Mouse (Mus musculus): ENCODE measurements around the gene Olfr750. TPM values are rescaled to one million over a fixed set of nuclear protein-coding genes. Genes with fewer than 3 reads are reported as not detected.

Olfr750 gene
- total RNA-seq, 1 experiment = not detected

- in situ Hi-C loops (cut with MboI; ENCODE audit: low sequenced_read_pairs in 2 of 2, unreplicated experiment in 2 of 2) = loop anchor here in 1 of 2 experiments (25.0 kb wide), 1 partner anchor 215 kb away; no protein-coding TSS in a partner anchor
- no peak overlapping the region for H3K4me3 ChIP-seq (ENCODE audit: insufficient read depth in 1 of 2, low read depth in 1 of 2, low read length in 2 of 2, poor library complexity in 1 of 2, severe bottlenecking in 1 of 2)
- H3K9me3 ChIP-seq (ENCODE audit: control insufficient read depth, insufficient read depth, low read depth, low read length) = no peaks in the 10 kb centered on the region
- H3K4me1 ChIP-seq (ENCODE audit: control insufficient read depth in 2 of 2, insufficient read depth in 2 of 2, low read length in 2 of 2, poor library complexity in 1 of 2) = peaks cover 2 to 5% of the 10 kb centered on the region in 2 experiments; a peak in 1 of 4 replicates
- H3K27ac ChIP-seq (ENCODE audit: insufficient read depth, low read depth, low read length, poor library complexity, severe bottlenecking) = no peak overlapping the region
- no peak overlapping the region for H3K9ac ChIP-seq (ENCODE audit: insufficient read depth, low read depth, low read length, poor library complexity, severe bottlenecking)
- no peak for TF ChIP-seq CHD2 (IDR thresholded peaks at IDR 0.05; ENCODE audit: low read depth, low read length)
- TF ChIP-seq MAFK (IDR thresholded peaks at IDR 0.05; ENCODE audit: insufficient read depth, low read depth, low read length) = no peak
- no peak for TF ChIP-seq ZC3H11A (IDR thresholded peaks at IDR 0.05; ENCODE audit: borderline replicate concordance, low read depth, low read length)
- no peak for TF ChIP-seq ZNF384 (IDR thresholded peaks at IDR 0.05; ENCODE audit: low read depth, low read length)
- TF ChIP-seq HCFC1 (IDR thresholded peaks at IDR 0.05; ENCODE audit: borderline replicate concordance, insufficient read depth, low read length) = no peak
- no peak for DNase-seq (ENCODE audit: low read depth, low spot score)
- no peaks in the 10 kb centered on the region for H3K36me3 ChIP-seq (ENCODE audit: control insufficient read depth, insufficient read depth, low read length, poor library complexity, severe bottlenecking)
Observed at GRCm38 (mm10) chr14:51051941-51052340, 22.3 kb downstream of the Olfr750 start.

DNA sequence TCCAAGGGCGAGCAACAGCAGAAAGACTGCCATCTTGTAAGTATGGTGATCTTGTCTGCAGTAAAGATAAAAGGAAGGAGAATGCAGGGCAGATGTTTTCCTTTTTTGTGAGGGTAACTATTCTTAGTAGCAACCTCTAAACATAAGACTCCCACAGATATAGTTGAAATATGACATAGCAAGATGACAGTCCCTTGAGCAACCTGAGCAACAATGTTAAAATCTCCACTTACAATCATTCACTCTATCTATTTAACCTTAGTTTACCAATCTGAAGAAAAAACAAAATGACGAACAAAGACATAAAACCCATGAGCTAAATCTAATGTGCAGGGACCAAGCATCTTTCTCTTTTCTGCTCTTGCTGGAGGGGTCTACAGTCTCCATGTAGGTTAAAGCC, 24.2 kb downstream of the Olfr750 start, which contains the start of gene Rnase11:
TSS of gene Rnase11 (minus strand) at position 101 of the 400 bp plus-strand sequence.
- no peaks in the 10 kb centered on the region for H3K36me3 ChIP-seq (ENCODE audit: control insufficient read depth, insufficient read depth, low read length, poor library complexity, severe bottlenecking)
- peaks cover 0 to 5% of the 10 kb centered on the region in 2 experiments; a peak in 1 of 4 replicates for H3K4me1 ChIP-seq (ENCODE audit: control insufficient read depth in 2 of 2, insufficient read depth in 2 of 2, low read length in 2 of 2, poor library complexity in 1 of 2)
- DNase-seq (ENCODE audit: low read depth, low spot score) = no peak
- H3K9ac ChIP-seq (ENCODE audit: insufficient read depth, low read depth, low read length, poor library complexity, severe bottlenecking) = no peak within 1 kb of the TSS
- no peaks in the 10 kb centered on the region for H3K9me3 ChIP-seq (ENCODE audit: control insufficient read depth, insufficient read depth, low read depth, low read length)
- no peak within 1 kb of the TSS for H3K27ac ChIP-seq (ENCODE audit: insufficient read depth, low read depth, low read length, poor library complexity, severe bottlenecking)
- H3K4me3 ChIP-seq (ENCODE audit: insufficient read depth in 1 of 2, low read depth in 1 of 2, low read length in 2 of 2, poor library complexity in 1 of 2, severe bottlenecking in 1 of 2) = no peak within 1 kb of the TSS
- TF ChIP-seq ZC3H11A (IDR thresholded peaks at IDR 0.05; ENCODE audit: borderline replicate concordance, low read depth, low read length) = no peak
- TF ChIP-seq CHD2 (IDR thresholded peaks at IDR 0.05; ENCODE audit: low read depth, low read length) = no peak
- TF ChIP-seq HCFC1 (IDR thresholded peaks at IDR 0.05; ENCODE audit: borderline replicate concordance, insufficient read depth, low read length) = no peak
- TF ChIP-seq MAFK (IDR thresholded peaks at IDR 0.05; ENCODE audit: insufficient read depth, low read depth, low read length) = no peak
- TF ChIP-seq ZNF384 (IDR thresholded peaks at IDR 0.05; ENCODE audit: low read depth, low read length) = no peak
- in situ Hi-C loops (cut with MboI; ENCODE audit: low sequenced_read_pairs in 2 of 2, unreplicated experiment in 2 of 2) = loop anchor here in 1 of 2 experiments (25.0 kb wide), 1 partner anchor 213 kb away; no protein-coding TSS in a partner anchor

DNA sequence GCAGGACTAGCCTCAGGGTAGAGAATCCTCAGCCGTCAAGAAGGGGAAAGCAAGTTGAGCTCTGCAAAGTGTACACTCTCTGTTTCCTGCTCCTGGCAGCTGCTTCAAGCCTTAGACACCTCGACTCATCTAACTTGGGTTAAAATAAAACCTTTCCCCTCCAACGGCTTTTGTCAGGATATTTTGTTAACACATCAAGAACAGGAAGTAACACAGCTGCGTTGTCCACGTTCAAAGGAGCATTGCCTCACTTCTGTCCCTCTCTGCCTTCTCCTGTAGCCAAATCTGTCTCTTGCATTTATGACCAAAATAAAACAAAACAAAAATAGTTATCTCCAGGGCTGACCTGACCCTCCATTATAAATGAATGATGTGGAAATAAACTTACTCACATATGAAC, 26.4 kb downstream of the Olfr750 start:
- Histone ChIP-seq H3K9ac (ENCODE audit: insufficient read depth, low read depth, low read length, poor library complexity, severe bottlenecking) (no peak overlapping the region), H3K9me3 (ENCODE audit: control insufficient read depth, insufficient read depth, low read depth, low read length) (no peaks in the 10 kb centered on the region), H3K4me3 (ENCODE audit: insufficient read depth in 1 of 2, low read depth in 1 of 2, low read length in 2 of 2, poor library complexity in 1 of 2, severe bottlenecking in 1 of 2) (no peak overlapping the region), H3K36me3 (ENCODE audit: control insufficient read depth, insufficient read depth, low read length, poor library complexity, severe bottlenecking) (no peaks in the 10 kb centered on the region), H3K27ac (ENCODE audit: insufficient read depth, low read depth, low read length, poor library complexity, severe bottlenecking) (no peak overlapping the region), H3K4me1 (ENCODE audit: control insufficient read depth in 2 of 2, insufficient read depth in 2 of 2, low read length in 2 of 2, poor library complexity in 1 of 2) (no peaks in the 10 kb centered on the region)
- TF ChIP-seq CHD2 (IDR thresholded peaks at IDR 0.05; ENCODE audit: low read depth, low read length) (no peak), HCFC1 (IDR thresholded peaks at IDR 0.05; ENCODE audit: borderline replicate concordance, insufficient read depth, low read length) (no peak), ZNF384 (IDR thresholded peaks at IDR 0.05; ENCODE audit: low read depth, low read length) (no peak), ZC3H11A (IDR thresholded peaks at IDR 0.05; ENCODE audit: borderline replicate concordance, low read depth, low read length) (no peak), MAFK (IDR thresholded peaks at IDR 0.05; ENCODE audit: insufficient read depth, low read depth, low read length) (no peak)
- DNase-seq (ENCODE audit: low read depth, low spot score) = no peak
- in situ Hi-C loops (cut with MboI; ENCODE audit: low sequenced_read_pairs in 2 of 2, unreplicated experiment in 2 of 2) = no loop called here

GRCm38 (mm10) chr14:51041769-51042168, 32.5 kb downstream of the Olfr750 start, which contains the start of gene Rnase9:
Gene Rnase9, minus strand, starts transcription at chr14:51041869.
- in situ Hi-C loops (cut with MboI; ENCODE audit: low sequenced_read_pairs in 2 of 2, unreplicated experiment in 2 of 2) = no loop called here
- Histone ChIP-seq H3K36me3 (ENCODE audit: control insufficient read depth, insufficient read depth, low read length, poor library complexity, severe bottlenecking) (no peaks in the 10 kb centered on the region), H3K4me3 (ENCODE audit: insufficient read depth in 1 of 2, low read depth in 1 of 2, low read length in 2 of 2, poor library complexity in 1 of 2, severe bottlenecking in 1 of 2) (no peak within 1 kb of the TSS), H3K27ac (ENCODE audit: insufficient read depth, low read depth, low read length, poor library complexity, severe bottlenecking) (no peak within 1 kb of the TSS), H3K4me1 (ENCODE audit: control insufficient read depth in 2 of 2, insufficient read depth in 2 of 2, low read length in 2 of 2, poor library complexity in 1 of 2) (0 out of 4 replicates have a peak, but pooled peaks cover 3 to 4% of the 10 kb centered on the region in 2 experiments), H3K9ac (ENCODE audit: insufficient read depth, low read depth, low read length, poor library complexity, severe bottlenecking) (no peak within 1 kb of the TSS), H3K9me3 (ENCODE audit: control insufficient read depth, insufficient read depth, low read depth, low read length) (no peaks in the 10 kb centered on the region)
- no peak for TF ChIP-seq MAFK (IDR thresholded peaks at IDR 0.05; ENCODE audit: insufficient read depth, low read depth, low read length)
- no peak for DNase-seq (ENCODE audit: low read depth, low spot score)

DNA sequence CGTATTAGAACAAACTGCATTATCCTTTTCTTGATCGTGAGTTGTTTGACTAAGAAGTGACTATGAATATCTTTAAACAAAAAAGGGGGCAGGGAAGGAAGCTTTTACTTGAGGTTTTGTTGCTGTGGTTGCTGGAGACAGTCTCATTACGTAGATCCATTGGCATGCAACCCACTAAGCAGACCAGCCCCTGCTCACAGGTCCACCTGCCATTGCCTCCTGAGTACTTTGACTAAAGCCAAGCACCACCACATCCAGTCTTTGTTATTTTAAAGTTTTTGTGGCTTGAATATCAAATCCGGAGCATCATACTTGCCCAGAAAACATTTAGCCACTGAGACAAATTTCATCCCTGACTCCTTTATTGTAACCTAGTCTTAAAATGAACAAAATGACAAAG, 38.0 kb downstream of the Olfr750 start:
- no peak for DNase-seq (ENCODE audit: low read depth, low spot score)
- TF ChIP-seq MAFK (IDR thresholded peaks at IDR 0.05; ENCODE audit: insufficient read depth, low read depth, low read length) = no peak
- TF ChIP-seq ZC3H11A (IDR thresholded peaks at IDR 0.05; ENCODE audit: borderline replicate concordance, low read depth, low read length) = no peak
- no peak for TF ChIP-seq CHD2 (IDR thresholded peaks at IDR 0.05; ENCODE audit: low read depth, low read length)
- no peak for TF ChIP-seq ZNF384 (IDR thresholded peaks at IDR 0.05; ENCODE audit: low read depth, low read length)
- TF ChIP-seq HCFC1 (IDR thresholded peaks at IDR 0.05; ENCODE audit: borderline replicate concordance, insufficient read depth, low read length) = no peak
- in situ Hi-C loops (cut with MboI; ENCODE audit: low sequenced_read_pairs in 2 of 2, unreplicated experiment in 2 of 2) = no loop called here
- Histone ChIP-seq H3K9ac (ENCODE audit: insufficient read depth, low read depth, low read length, poor library complexity, severe bottlenecking) (no peak overlapping the region), H3K36me3 (ENCODE audit: control insufficient read depth, insufficient read depth, low read length, poor library complexity, severe bottlenecking) (no peaks in the 10 kb centered on the region), H3K4me3 (ENCODE audit: insufficient read depth in 1 of 2, low read depth in 1 of 2, low read length in 2 of 2, poor library complexity in 1 of 2, severe bottlenecking in 1 of 2) (no peak overlapping the region), H3K9me3 (ENCODE audit: control insufficient read depth, insufficient read depth, low read depth, low read length) (no peaks in the 10 kb centered on the region), H3K4me1 (ENCODE audit: control insufficient read depth in 2 of 2, insufficient read depth in 2 of 2, low read length in 2 of 2, poor library complexity in 1 of 2) (0 out of 4 replicates have a peak, but pooled peaks cover 0 to 3% of the 10 kb centered on the region in 2 experiments), H3K27ac (ENCODE audit: insufficient read depth, low read depth, low read length, poor library complexity, severe bottlenecking) (no peak overlapping the region)

Measured in ES-E14 (cell line).